Mouse (Mus musculus) retina, embryonic 14.5 days (tissue): ENCODE data around the gene Ctf1.

ENCODE experiments used
- DNase-seq: peaks from one replicate; pipeline ENCODE4 v3.0.0-alpha.2; 2015; ENCODE audit warnings: low spot score

Ctf1 gene

DNA sequence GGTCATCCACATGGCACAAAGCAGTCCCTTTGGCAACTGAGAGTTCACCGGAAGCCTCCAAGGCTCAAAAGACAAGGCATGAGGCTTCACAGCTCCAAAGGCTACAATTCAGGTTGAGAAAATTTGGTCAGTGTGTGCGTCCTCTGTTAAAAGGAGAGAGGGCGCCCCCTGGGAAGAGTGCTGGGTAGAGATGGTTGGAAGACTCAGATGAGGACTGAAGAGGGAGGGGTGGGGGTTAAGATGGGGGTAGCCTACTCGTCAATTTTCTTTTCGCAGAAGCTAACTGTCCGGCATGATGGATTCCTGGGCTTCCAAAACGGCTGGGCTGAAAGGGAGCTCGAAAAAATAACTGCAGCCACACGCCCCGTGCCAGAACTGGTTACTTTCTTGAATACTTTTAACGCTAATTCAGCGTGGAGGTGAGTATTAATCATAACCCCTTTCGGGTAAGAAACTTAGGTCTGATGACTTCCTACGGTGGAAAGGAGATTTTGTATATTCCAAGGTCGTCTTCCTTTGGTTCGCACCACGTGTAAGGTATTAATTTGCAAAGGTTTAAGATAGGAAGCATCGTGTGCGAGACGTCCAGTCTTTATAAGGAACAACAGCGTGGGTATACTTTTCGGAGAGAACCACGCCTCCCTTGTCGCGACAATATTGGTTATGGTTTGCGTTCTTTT is 32.0 kb downstream of the Ctf1 start, which contains the start of gene Fbxl19:
Gene Fbxl19 (plus strand): TSS at position 178 of the 680 bp plus-strand sequence.
- DNase-seq: peak; percentile 85

DNA sequence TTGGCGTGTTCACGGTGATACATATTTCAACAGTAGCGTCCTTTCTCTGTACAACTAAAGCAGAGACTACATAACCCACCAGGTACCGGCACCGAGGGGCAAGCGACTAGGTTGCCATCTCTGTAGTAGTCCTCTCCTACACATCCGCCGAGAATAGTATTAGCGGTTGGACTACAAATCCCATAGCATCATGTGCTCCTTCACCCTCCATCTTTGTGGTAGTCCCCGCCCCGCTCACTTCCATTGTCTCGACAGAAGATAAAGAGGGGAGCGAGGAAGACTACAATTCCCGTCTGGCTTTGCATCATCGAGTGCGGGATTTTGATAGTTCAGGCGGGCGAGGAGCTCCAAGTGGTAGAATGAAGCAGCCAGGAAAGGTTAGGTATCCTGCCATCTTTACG is 32.7 kb downstream of the Ctf1 start:
- peak; percentile 97 for DNase-seq

DNA sequence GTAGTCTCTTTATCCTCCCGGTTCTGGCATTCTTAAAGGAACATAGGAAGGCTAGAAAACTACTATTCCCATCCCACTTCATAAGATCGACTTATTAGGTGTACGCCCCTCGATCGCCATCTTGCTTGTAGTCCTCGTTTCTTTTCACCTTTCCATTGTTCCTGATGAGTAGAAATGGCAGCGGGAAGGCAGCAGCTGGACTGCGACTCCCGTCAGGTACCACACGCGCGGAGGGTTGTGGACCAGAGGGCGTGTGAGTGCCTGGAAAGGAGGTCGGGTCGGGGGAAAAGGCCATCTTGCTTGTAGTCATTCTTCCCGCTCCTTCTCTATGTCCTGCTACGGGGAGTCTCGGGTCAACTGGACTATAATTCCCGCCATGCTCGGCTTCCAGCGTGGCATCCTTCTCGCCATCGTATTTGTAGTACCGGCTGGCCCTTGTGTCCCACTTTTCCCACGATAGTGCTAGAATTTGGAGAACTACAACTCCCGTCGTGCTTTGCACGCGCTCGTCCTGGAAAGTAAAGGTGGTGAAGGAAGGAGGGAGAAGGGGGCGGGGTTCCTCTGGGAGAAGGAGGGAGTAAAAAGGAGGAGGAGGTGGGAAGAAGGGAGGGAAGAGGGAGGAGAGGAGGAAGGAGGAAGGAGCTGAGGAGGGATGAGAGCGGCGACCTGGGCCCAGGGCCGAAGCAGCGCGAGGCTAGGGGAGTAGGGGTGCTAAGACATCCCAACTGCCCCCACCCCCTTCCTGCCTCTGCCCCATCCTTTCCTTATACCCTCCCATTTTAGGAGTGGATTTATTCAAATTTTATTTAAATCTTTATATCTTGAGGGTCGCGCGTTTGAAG is 33.3 kb downstream of the Ctf1 start:
- peak; percentile 97 for DNase-seq

DNA sequence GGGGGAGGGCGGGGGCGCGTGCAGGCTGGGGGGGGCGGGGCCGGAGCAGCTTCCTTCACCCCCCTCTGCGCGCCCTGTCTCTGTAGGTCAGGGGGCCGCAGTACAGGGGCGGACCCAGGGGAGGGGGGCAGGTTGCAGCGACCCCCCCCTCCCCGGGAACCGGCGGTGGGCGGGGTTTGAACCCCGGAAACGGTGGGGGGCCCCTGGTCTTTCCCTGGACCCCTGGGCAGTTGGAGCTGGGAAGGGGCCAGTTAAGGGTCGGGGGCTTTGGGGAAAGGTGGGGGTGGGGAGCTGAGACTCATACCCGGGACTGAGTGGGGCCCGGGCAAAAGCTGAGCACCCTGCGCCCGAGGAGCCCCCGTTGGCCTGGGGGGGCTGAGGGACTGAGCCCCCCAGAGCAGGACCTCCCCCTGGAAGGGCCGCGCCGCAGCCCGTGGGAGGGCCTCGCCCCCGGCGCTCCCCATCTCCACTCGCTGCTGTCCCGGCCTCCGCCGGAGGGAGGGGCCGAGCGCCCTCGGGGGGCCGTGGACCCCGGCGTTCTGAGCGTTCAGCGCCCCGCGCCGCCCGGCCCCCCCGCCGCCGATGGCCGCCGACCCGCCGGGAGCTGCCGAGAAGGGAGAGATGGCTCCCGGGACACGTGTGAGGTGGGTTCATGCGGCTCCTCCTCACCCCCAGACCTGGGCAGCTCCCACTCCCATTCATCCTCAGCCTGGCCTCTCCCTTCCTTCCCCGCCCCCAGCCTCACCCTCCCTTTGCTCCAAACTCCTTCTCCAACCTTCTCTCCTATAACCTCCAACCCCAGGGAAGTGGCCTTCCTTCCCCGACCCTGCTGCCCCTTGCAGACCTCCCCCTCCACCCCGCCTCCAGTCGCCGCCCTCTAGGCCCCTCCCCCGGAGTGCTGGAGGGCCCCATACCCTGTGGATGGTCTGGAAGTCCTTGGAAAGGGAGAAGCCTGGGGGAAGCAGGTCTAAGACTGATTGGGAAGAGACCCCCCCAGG is 34.3 kb downstream of the Ctf1 start:
- DNase-seq: peak; percentile 65

DNA sequence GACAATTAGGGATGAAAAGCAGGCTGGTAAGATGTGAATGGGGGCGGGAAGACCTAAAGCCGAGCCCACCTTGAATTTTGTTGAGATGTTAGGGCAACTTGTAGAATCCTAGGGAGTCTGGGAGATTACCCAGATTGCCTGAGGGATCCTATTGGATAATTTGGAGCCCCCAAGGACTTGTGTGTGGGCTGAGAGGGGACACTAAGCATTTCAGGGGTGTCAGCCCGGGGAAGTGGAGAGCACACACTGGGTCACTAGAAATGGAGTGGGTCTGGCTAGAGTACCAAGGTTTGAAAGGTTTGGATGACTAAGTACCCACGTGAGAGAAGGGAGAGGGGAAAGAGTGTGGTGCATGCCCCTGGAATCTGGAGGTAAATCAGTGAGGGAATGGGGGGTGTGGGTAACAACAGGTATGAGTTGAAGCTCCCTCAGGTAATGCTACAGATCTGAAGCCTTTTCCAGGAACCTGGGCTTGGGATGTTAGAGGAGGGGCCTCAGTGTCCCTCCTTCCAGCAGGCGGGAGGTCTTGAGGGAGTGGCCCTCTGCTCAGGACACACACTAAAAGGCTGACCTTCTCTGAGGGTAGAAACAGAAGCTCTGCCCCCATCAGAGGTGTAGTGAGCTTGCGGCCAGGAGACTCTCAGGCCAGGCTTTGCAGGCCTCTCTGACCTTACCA is 35.2 kb downstream of the Ctf1 start:
- no peak for DNase-seq

DNA sequence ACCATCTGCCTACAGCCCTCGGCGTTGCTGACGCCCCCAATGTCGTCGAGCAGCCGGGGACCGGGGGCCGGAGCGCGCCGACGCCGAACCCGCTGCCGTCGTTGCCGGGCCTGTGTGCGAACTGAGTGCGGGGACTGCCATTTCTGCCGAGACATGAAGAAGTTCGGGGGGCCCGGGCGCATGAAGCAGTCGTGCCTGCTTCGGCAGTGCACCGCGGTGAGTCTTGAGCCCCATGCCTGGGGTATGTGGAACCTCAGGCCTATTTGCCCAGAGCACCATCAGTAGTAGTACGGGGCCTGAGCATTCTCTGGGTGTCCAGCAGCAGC is 35.7 kb downstream of the Ctf1 start:
- no peak for DNase-seq

DNA sequence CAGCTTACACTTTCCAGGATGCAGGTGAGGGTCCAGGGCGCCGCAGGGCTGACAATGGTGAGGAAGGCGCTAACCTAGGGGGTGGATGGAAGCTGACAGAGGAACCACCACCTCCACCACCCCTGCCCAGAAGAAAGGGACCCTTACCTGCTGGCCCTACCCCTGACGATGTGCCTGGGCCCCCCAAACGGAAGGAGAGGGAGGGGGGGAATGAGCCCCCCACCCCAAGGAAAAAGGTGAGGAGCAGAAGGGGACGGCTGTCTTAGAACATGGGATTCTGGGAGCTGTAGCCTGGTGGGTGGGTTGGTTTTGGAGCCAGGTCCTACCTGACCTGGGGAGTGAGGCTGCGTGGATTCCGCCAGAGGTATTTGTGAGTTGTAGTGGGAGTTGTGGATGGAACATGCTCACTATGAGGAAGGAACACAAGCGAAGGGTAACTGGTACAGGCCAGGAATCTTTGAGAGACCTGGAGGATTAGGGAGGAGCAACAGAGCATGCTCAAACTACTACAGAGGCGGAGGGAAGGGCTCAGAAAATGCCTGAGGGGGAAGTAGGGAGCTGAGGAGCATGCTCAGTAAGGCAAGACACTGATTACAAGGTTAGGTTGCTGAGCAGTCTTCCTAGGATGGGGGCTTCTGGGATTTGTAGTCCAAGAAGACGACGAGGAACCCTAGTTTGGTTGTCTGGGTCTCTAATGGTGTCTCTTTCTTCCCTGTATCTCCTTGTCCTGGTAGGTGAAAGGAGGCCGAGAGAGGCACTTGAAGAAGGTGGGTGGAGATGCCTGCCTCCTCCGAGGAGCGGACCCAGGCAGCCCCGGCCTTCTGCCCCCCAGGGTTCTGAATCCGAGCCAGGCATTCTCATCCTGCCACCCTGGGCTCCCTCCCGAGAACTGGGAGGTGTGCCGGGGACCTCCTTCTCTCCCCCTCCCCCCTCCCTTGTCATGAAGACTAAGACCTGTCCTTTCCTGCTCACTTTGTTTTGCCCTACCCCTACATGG is 37.9 kb downstream of the Ctf1 start:
- DNase-seq: no peak

DNA sequence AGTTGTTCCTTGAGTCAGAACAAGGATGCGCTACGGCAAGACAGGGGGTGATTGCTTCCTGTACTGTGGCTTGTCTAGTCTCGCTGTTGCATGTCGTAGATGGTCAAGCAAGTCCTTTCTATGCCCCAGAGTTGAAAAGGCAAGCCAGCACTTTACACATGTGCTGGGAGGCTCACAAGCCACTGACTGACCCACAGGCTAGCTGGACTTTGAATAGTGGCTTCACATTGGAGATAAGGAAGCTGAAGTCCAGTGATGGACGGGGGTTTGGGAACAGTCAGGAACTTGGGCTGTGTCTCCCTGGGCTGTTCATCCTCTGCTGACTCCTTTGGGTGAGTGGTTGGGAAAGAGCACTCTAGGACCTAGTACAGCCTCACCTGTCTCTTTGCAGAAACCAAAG is 39.1 kb downstream of the Ctf1 start:
- DNase-seq: no peak

DNA sequence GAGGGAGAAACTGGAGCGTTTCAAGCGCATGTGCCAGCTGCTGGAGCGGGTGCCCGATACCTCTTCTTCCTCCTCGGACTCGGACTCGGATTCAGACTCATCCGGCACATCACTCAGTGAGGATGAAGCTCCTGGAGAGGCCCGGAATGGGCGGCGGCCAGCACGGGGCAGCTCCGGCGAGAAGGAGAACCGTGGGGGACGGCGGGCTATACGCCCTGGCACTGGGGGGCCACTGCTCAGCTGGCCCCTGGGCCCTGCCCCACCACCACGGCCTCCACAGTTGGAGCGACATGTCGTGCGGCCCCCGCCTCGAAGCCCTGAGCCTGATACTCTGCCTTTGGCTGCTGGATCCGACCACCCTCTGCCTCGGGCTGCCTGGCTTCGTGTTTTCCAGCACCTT is 39.5 kb downstream of the Ctf1 start:
- no peak for DNase-seq

DNA sequence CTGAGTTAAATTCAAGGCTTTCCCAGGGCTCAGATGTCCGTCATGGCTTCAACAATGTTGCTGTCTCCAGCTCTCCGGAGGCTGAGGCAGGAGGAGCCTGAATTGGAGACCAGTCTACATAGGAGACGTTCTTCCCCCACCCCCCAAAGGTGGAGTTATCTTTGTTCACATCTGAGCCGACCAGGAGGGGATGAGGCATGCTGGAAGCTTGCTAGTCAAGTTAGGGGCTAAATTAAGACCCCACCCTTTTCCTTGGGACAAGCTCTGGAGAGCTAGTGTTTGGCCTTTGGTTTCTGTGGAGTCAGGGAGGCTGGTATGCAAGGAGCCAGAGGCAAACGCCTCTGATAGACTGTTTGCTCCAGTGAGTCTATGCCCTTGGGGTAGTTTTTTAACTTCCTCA is 40.6 kb downstream of the Ctf1 start:
- DNase-seq: no peak

DNA sequence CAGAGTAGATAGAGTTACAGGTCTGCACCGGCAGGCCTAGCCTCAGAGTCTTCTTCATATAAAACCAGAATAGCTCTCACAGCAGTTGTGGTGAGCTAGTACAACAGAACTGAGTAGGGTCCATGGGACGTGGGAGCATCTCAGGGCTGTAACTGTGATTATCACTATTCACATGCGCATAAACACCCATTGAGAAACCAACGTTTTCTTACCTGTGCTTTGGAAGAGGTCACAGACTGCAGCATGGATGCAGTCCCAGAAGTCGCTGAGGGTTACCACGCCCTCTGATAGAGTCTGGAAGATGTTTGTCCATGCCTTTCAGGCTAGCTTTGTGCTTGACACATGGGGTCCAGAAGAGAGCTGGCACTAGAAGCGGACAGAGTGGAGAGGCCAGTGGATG is 41.2 kb downstream of the Ctf1 start:
- no peak for DNase-seq

DNA sequence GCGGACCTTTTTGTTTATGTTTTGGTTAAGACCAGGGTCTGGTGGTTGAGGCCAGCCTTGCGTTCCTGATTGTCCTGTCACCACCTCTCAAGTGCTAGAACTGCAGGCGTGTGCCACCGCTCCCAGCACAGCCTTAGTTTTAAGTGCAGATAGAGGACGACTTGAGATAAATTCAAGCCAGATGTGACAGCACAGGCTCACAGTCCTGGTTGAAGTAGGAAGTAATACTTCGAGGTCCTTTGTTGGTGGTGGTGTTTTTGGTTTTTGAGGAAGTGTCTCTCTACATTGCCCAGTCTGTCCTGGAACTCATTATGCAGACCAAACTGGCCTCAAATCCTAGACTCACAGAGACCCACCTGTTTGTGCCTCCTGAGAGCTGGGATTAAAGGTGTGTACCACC is 47.2 kb downstream of the Ctf1 start:
- no peak for DNase-seq

DNA sequence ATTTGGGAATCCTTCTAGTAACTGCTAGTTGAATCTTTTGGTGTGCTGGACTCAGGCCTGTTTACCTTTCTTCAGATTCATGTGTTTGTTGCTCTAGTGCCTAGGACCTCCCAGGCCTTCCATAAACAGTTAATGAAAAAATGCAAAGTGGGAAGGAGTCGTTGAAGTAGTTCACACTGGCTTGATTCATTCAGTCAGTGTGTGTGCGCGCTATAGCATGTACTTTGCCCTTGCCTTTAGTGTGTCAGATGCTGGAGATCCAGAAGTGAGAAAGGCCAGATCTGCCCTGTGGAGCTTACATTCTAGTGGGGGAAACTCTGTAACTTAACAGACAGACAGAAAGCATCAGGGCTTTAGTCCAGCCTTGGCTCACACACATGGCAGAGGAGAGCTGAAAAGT is 47.9 kb downstream of the Ctf1 start:
- DNase-seq: no peak

DNA sequence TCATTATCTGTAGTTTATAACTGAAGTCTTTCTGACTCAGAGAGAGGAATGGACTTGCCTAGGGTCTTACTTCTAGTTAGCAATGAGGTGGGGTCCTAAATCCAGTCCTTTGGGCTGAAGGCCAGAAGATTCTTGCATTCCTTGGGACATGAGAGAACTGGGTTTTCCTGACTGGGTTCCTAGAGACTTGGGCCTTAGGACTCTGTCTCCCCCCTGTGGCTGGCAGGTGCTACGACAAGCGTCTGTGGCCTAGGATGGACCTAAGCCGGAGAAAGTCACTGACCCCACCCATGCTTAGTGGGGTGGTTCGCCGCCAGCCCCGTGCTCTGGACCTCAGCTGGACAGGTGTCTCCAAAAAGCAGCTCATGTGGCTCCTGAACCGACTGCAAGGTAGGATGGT is 48.5 kb downstream of the Ctf1 start:
- peak; percentile 85 for DNase-seq

DNA sequence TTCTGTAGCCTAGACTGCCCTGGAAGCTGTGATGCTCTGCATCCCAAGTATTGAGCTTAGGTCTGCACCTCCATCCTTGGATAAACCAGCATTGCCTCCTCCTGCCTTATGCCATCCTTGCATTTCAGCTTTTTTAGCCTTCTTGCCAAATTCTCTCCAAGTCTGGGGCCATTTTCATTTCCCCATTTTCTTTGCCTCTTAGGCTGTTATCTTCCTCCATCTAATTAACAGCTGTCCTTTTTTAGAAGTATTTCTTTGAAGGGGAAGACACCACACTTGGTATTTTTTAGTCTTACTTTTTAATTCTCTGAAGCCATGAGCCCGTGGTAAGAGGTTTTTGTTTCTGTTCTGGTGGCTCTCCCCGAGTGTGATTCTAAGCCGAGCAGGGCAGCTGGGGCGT is 51.1 kb downstream of the Ctf1 start:
- no peak for DNase-seq

DNA sequence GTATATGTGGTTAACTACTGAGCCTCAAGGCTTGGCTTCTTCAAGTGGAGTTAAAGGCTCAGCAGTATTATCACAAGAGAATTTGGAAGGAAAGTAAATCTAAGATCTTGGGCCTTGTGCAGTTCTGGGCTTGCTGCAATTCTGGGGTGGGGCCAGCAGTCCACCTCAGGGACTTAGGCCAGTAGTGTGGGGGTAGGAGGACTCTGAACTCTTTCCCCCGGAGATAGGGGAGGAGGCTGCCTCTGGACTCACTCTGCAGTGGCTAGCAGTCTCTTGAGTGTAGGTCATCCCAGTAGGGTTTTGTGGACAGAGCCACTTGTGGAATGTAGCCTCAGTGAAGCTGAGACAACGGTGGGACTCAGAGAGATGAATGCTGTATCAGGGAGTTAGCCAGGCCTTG is 53.2 kb downstream of the Ctf1 start:
- no peak for DNase-seq

DNA sequence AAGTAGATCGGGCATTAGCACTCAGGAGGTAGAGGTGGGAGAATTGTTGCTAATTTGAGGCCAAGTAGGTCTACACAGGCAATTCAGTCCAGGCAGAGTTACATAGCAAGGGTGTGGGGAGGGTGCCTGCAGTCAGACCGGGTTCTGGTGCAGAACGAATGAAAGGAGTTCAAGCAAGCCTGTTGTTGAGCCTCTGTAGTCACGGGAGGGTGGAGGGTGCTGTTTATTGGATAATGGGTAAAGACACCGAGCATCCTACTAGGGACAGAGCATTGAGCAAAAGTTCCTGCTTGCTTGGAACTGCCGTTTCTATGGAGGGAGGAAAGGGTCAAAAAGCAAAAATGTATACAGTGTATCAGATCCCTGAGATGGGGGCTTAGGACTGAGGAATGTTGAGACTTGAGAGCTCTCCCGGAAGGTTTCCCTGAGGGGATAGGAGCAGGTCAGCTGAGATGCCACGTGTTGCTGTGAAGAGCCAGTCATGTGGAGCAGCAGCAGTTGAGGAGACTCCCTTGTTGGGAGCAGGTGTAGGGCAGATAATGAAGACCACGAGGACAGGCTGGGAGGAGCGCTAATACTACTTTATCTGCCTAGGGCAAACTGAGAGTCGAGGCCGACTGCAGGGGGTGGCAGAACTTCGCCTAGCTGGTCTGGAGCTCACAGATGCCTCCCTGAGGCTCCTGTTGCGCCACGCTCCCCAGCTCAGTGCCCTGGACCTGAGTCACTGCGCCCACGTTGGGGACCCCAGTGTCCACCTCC is 54.5 kb downstream of the Ctf1 start:
- no peak for DNase-seq
